Mouse (Mus musculus) CD8-positive naive resting alpha-beta T cell, adult 2 months (primary cell): ENCODE results near the gene Serpinb2.

Experiments
- DNase-seq, 2 experiments: peaks; one replicate each; pipeline ENCODE4 v3.0.0; 2022; ENCODE audit warnings: low read depth in 2 of 2, low spot score in 2 of 2

The Serpinb2 gene

GRCm38 (mm10) chr1:107581220-107581619 lies 70.0 kb downstream of the Serpinb2 start:
- no peak for DNase-seq

- no peak for DNase-seq
Measured at GRCm38 (mm10) chr1:107582900-107583299, 71.7 kb downstream of the Serpinb2 start.

GRCm38 (mm10) chr1:107583958-107584376 lies 72.7 kb downstream of the Serpinb2 start:
- DNase-seq, result no peak

GRCm38 (mm10) chr1:107584932-107585331 lies 73.7 kb downstream of the Serpinb2 start:
- DNase-seq, result no peak
